Mouse (Mus musculus): ENCODE measurements around the gene Eef1akmt1.

Eef1akmt1 gene

DNA sequence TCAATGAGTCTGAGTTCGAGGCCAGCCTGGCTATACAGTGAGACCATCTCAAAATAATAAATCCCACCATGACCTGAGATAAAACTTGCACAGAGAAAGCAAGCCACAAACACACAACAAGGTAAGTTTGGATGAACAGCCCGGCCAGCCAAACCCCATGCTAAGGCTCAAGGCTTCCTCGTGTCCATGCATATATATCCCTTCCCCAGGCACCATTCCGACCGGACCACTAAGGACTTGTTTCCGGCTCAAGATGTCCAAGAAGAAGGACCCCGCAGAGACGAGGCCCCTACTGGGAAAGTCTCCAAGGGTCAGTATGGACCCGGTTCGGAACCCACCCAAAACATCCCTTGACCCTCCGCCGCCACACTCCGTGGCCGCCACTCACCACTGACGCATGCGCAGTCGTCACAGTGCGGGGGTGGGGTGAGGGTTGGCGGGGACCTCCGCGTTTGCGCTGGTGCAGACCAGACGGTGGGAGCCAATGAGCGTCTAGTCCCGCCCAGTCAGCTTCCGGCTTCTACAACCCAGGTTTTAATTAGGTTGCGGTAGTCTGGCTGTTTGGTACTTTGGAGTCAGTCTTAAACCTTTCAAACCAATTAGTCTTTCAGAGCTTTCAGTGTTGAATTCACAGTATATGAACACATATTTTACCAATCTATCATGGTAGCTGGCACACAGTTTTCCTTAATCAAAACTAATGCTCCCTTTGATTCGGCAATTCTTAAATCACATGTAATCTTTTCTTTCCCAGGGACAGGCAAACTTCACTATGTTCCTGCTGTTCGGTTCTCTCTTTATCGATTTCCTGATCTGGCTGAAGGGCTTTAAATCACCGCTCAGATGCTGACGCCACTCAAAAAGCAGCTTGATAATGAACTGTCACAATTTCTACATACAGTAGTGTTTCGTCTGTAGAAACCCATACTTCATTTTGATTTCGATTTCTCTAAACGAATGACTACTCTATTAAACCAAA, at the start of gene Eef1akmt1:
Gene Eef1akmt1, minus strand, starts transcription at position 458 of the 979 bp plus-strand sequence.
- DNase-seq (ENCODE audit: low spot score in 2 of 2) = peak; percentile 94

DNA sequence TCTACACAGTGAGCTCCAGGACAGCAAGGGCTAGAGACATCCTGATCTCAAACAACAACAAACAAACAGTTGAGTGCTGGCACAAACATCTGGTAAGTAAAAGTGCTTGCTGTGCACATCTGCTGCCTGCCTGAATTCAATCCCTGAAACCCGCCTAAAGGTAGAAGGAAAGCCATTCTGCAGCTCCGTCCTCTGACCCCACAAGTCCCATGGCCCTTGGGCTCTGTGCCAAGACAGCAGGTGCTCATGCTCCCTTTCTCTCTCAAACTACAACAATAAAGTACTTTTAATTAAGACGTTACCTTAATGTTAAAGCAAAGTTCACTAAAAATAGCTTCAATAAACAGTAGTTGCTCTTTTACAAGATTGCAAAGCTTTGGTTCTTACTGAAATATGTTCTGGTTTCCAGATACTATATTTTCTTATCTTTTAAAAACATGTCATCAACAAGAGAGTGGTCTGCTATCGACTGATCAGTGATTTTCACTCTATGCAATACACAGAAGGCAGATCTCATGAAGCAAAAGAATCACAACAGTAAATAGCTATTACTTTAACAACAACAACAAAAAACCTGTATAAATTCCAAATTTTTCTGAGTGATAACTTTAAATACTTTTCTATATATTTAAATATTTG, 49.3 kb upstream of the Eef1akmt1 start:
- DNase-seq (ENCODE audit: low spot score in 2 of 2) = no peak

DNA sequence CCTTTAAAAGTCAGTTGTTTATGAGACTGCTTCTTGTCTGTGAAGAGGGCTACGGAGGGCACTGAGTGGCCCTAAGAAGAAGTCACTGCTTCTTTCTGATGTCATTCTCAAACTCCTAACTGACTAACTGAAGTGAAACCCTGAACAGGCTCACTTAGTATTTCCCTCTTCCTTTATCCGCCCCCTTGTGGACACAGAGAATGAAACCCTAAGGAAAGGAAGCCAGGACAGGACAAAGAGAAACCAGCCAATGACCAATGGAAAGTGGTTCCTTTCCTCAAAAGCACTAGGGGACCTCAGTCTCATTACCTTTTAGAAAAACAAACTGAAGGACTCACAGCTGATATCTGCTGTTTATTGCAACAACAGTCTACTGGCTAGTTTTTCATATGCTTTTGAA, 48.1 kb upstream of the Eef1akmt1 start:
- peak in 1 of 2 experiments; percentile 17 for DNase-seq (ENCODE audit: low spot score in 2 of 2)

DNA sequence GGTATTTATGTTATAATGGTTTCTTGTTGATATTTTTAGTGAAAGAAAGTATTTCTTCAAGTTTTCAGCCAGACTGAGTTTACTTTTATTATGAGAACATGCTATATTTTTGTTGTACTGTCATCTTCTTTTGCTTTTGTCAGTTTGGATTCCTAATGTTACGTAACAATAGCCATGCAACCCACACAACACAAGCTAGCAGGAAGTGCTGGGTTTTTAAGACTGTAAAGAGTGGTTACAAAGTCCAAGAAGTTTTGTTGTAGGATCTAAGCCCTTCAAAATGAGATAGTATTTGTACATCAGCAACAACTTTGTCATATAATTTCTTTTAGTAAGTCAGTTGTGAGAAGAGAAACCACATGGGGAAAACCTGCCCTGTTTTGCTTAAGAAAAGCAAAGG, 46.3 kb upstream of the Eef1akmt1 start:
- DNase-seq (ENCODE audit: low spot score in 2 of 2) = no peak

DNA sequence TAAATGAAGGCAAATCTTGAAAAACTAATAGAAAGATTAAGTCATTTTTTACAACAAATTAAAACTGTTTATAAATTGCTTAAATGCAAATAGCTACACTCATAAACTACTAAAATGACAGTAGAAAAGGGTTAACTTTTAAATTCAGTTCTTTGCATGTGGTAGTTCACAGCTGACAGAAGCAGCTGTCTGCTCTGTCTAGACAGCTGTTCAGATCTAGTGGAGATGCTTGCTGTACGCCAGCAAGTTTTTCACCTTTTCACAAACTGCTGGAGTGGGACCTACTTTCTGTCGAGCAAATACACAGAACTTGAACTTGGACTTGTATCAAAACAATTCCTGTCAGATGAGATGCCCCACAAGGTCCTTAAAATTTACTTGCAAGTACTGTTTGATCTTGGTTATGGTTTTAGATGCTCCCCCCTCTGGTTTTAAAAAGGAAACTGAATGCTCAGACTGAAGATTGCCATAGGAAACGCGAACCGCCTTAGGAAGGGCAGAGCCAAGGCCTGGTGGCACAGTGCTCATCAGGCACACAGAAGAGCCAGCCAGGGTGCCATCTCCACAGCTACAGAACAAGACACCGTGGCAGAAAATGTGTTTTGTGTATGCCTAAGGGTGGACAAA, 45.0 kb upstream of the Eef1akmt1 start:
- no peak for DNase-seq (ENCODE audit: low spot score in 2 of 2)

DNA sequence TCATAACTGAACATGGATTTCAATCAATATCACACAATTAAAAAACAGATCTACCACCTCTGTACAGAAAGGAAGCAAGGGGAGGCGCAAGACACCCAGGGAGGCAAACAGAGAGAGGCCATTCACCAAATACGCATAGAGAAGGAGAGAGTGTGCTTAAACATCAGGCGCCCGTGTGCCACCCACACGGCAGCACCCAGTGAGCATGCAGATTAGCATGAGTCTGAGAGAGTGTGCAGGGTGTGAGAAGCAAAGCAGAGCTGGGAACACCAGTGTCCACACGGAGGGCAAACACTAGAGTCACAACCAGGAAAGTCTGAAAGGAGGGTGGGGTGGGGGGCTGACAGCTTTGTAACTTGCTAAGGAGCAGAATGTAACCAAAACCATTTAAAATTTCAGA, 44.4 kb upstream of the Eef1akmt1 start:
- no peak for DNase-seq (ENCODE audit: low spot score in 2 of 2)

DNA sequence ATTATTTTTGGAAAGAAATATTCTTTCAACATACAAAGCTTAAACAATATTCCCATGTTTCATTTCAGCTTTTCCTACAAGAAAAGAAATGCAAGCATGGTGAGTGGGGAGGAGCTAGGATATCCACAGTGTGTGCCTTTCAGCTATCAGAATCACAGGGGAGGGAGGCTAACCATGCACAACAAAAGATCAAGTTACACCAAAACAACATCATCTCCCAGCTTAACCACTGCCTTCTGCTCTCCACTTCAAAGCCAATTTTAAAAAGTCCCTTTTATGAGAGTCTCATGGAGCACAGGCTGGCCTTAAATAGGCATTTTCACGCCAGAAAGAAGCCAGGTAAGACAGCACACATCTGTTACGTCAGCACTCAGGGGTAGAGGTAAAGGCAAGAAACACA, 39.6 kb upstream of the Eef1akmt1 start:
- no peak for DNase-seq (ENCODE audit: low spot score in 2 of 2)

DNA sequence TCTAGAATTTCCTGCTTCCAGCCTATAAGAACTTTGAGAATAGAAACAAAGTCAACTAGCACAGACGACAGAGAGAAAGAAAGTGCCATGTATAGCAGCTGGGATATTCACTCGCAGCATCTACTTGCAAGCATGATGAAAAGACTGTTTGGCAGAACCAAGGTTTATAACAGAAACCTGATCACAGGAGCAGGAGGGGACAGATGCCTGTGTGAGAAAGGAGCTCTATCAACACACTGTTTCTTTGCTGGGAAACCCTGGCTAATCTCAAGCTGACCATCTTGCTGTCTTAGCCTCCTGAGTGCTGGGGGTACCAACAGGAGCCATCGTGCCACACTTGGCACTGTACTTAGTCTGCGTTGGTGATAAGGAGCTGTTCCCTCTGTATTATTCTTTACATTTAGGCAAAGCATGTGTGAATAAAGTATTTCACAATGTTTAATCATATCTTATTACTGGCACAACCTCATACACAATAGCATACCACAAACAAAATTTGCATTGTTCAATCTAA, 38.5 kb upstream of the Eef1akmt1 start:
- no peak for DNase-seq (ENCODE audit: low spot score in 2 of 2)

DNA sequence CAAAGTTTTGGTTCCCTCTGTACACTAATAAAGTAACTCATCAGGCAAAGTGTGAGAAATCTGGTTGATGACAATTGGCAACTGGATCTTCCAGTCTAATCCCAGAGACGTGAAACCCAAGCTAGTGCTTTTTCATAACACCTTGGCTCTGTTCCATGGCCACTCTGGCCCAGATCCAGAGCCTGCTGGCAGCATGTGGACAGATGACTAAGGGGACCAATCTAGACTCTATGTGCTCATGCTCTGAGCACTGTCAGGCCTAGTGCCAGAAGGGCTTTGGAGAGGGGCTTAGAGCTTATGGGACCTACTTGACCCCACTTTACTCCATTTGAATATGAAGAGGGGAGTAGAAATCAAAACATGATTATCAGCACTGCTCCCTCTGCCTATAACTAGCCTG, 36.1 kb upstream of the Eef1akmt1 start:
- no peak for DNase-seq (ENCODE audit: low spot score in 2 of 2)

DNA sequence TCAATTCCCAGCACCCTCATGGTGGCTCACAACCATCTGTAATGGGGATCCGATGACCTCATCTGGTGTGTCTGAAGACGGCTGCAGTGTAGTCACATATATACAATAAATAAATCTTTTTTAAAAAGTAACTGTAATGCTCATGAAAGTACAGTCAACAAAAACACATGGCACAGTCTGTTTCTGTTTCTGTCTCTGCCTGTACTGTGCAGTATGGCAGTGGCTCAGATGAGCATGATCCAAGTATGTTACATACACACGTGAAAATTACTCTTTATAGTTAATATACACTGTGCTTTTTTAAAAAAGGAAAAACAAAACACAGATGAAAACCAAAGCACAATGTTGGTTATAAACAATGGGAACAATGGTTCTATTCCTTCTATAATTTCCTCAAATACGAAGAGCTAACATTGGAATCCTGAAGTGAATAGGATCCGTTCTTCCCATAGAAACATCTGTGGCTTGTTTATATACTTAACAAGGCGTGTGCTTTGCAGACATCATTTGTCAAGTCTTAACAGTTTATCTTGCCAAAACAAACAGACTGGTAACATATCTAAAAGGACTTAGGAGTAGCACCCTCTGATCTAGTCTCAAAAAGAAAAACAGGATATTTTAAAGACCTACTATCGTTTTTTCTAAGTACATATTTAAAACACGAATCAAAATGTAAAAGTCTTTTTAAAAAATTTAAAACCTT, 35.4 kb upstream of the Eef1akmt1 start:
- no peak for DNase-seq (ENCODE audit: low spot score in 2 of 2)

DNA sequence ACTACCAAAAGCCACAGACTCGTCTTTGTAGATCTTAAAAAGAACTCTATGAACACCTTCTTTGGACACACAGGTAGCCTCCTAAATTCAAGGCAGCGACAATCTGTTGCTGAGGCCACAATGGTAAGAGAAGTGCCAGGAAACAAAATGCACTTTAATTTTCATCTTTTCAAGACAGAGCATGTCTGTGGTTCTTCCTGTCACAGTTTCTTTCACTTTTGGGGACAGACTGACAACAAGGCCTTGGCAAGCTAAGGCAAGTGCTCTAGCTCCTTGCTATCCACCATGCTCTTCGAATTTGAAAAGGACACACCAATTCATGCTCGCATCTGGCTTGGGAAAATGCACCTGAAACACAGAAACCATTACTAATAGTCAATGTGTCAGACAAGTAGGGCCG, 21.9 kb upstream of the Eef1akmt1 start:
- no peak for DNase-seq (ENCODE audit: low spot score in 2 of 2)

DNA sequence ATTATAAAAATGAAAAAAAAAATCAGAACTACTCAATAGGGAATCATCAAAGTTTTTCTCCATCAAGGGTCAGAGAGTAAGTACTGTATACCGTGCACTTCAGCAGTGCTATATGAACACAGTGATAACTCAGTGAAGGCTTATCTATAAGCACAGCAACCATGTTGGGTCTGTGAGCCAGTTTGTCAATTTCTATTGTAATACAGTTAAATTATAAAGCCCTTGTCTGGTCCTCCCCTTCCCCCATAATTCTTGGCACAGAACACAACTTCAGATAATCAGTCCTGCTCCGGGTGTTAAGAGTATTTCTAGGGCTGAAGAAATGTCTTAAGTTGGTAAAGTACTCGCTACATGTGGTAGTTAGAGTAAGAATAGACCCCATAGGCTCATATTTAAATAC, 20.4 kb upstream of the Eef1akmt1 start:
- DNase-seq (ENCODE audit: low spot score in 2 of 2) = no peak

DNA sequence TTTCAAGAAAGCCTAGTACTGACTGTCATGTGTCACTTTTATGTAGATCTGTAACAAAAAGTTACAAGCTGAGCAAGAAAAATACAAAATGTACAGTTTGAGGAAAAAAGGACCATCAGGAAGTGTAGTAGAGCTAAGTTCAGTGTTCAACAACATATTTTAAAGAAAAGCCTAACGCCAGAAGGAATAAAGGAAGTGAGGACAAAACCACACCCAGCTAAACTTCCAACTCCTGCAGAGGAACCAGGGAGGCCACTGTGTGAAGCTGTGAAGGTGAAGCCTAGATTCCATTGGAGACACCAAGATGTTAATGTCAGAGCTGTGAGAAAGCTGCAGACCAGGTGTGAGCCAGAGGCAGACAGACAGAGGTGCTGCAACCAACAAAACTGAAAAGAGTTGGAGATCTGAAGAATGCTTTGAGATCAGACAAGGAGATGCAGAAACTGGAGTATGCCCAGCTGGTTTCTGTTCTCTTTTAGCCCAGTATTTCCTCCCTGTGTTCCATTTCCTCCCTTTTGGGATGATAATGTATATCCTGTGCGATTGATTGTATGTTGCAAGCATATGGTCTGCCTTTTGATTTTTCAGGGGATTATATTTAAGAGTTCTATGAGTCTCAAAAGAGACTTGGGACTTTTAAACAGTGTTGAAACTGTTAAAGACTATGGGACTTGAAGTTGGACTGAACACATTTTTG, 5.1 kb upstream of the Eef1akmt1 start:
- DNase-seq (ENCODE audit: low spot score in 2 of 2) = no peak

DNA sequence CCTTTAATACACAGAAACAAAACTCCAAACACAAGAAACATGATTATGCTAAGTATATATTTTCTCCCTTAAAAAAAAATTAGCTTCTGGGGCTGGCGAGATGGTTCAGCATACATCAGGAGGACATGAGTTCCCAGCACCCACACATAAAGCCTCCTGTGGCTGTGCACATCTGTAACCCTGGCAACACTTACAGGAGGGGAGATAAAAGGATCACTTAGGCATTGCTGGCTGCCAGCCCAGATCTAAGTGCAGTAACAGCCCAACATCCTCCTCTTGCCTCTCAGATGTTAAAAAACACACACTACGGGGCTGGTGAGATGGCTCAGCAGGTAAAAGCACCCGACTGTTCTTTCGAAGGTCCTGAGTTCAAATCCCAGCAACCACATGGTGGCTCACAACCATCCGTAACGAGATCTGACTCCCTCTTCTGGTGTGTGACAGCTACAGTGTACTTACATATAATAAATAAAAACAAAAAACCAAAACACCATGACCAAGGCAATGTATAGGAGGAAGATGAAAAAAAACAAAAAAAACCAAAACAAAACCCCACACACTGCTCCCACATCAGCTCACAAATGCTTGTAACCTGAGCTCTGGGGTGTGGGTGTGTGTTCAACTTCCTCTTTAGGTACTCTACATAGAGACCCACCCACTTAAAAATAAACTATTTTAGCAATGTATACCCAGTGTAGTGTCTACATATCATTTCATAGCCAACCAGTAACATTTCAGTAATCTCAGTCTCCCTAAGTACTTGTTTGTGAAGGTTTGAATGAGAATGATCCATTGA, 3.6 kb upstream of the Eef1akmt1 start:
- no peak for DNase-seq (ENCODE audit: low spot score in 2 of 2)

DNA sequence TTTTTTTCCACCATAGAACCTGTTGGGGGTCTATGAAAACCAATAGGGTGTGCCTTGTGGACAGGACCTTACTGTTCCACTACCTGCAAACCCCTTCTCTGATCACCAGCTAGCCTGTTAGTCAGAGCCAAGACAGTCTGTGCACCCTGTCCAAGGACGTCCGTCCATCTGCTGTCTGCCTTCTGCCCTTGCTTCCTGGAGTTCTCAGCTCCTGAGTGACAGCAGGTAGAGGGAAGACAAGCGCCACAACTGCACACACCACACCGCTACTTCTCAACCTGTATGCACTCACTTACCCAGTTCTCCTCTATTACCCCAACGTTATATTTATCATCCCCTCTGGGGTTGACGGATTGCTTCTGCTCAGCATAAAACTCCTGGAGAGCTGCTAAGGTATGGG, 5.8 kb downstream of the Eef1akmt1 start:
- DNase-seq (ENCODE audit: low spot score in 2 of 2) = no peak

DNA sequence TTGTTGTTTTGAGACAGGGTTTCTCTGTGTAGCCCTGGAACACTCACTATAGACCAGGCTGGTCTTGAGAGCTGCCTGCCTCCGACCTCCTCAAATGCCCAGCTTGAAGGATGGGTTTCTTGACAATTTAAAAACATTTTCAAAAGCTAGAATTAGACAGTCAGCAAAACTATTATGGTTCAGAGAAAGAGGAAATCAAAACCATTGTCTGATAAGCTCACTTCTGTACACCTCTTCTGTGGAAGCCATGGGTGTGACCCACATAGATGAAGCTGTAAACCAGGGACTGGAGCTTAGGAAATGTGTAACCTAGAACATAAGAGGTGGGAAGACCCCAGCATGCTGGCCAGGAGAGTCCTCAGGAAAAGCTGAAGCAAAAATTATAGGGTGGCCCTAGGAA, 14.5 kb downstream of the Eef1akmt1 start:
- no peak for DNase-seq (ENCODE audit: low spot score in 2 of 2)

DNA sequence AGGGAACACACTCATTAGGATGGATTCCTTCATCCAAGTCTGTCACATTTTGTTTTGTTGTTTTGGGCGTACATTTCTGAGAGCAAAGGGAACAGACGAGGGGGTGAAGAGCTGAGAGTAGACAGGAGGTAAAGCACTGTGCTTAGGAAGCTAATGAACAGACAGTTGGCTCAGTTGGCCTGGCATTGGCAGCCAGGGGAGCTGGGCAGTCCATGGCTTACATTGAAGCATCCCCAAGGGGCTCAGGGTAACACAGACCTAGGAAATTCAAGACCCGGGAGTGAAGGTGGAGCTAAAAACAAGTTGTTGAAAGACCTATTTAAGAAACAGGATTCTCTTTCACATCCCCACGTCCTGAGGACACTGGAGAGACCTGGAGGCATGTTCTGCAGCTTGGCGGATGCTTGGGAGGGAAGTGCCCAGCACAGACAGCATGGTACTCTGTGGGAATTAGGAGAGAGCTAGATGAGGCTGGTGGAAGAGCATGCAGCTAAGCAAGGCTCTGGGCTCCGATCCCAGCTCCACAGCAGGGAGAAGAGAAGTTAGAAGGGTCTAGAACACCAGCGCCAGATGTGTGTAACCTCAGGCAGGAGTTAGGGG, 15.8 kb downstream of the Eef1akmt1 start:
- DNase-seq (ENCODE audit: low spot score in 2 of 2) = no peak

DNA sequence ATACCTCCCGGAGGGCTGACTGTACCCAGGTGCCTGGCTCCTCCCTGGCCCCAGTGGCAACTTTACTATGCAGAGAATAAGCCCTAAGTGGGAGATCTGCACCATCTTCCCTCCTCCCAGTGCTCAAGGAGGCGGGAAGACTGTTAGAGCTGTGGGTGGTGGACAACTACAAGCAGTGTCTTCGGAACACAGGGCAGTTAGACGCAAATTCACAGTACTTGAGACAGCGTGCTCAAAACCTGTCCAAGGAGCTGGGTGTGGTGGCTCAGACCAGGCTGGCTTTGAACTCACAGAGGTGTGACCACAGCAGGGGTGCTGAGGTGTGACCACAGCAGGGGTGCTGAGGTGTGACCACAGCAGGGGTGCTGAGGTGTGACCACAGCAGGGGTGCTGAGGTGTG, 17.0 kb downstream of the Eef1akmt1 start:
- no peak for DNase-seq (ENCODE audit: low spot score in 2 of 2)

DNA sequence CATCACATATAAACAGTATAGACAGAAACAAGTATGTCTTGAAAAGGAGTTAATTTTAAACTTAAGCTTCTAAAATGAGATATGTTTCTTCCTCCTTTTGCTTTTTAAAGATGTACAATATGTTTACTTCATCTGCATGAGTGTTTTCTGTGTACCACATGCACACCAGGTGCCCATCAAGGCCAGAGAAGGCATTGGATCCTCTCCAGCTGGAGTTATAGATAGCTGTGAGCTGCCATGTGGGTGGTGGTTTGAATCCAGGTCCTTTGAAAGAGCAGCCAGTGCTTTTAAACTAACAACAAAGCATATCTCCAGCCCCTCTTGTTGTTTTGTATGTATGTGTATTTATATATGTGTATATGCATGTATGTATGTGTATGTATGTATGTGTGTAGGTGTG, 18.5 kb downstream of the Eef1akmt1 start:
- no peak for DNase-seq (ENCODE audit: low spot score in 2 of 2)

DNA sequence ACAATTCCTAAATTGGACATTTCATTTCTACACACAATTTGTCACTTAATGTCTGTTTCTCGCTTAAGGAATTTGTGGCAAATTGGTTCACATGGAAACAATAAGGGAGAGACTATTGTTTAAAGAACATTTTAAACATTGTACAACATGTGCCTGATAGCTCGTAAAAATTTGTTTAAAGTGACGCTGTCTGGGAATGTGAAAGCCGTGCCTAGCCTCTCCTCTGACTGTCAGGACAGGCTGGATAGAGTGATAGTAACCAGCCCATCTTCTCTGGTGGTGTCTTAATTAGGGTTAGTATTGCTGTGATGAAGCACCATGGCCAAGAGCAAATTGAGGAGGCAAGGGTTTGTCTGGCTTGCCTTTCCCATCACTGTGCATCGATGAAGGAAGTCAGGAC, 24.4 kb downstream of the Eef1akmt1 start:
- no peak for DNase-seq (ENCODE audit: low spot score in 2 of 2)

Data from natural killer cell, adult 2 months (primary cell).